Mouse (Mus musculus): ENCODE results near the gene Mthfd1.

GRCm38 (mm10) chr12:76241833-76242232 is 13.3 kb upstream of the Mthfd1 start:
- TF ChIP-seq CTCF (conservative IDR thresholded peaks at IDR 0.05; ENCODE audit: low read length) (no peak), POU5F1 (IDR thresholded peaks at IDR 0.05; ENCODE audit: borderline replicate concordance, low read length) (no peak)

Measured in E14TG2a.4 (cell line).